Mouse (Mus musculus): ENCODE results near the gene Slc25a20.
"Not testable (repeated sequence)": the region's sequence is repeated elsewhere in the genome, so short reads cannot be mapped to it uniquely, and the experiment has no call there.

Slc25a20 gene

GRCm38 (mm10) chr9:108661677-108662612 lies at the start of gene Slc25a20:
Gene Slc25a20 (plus strand): TSS chr9:108662088.
- peak; percentile 90 for DNase-seq (ENCODE audit: low read depth)

- DNase-seq (ENCODE audit: low read depth): no peak
Measured at GRCm38 (mm10) chr9:108617301-108617700, 44.6 kb upstream of the Slc25a20 start.

GRCm38 (mm10) chr9:108626498-108626897 lies 35.4 kb upstream of the Slc25a20 start:
- no peak for DNase-seq (ENCODE audit: low read depth)

- no peak for DNase-seq (ENCODE audit: low read depth)
Measured at GRCm38 (mm10) chr9:108628141-108628540, 33.7 kb upstream of the Slc25a20 start.

- no peak for DNase-seq (ENCODE audit: low read depth)
Measured at GRCm38 (mm10) chr9:108630683-108631082, 31.2 kb upstream of the Slc25a20 start.

GRCm38 (mm10) chr9:108631631-108632256 lies 30.1 kb upstream of the Slc25a20 start:
- no peak for DNase-seq (ENCODE audit: low read depth)

- no peak for DNase-seq (ENCODE audit: low read depth)
Measured at GRCm38 (mm10) chr9:108632375-108632774, 29.5 kb upstream of the Slc25a20 start.

GRCm38 (mm10) chr9:108633846-108634245 lies 28.0 kb upstream of the Slc25a20 start:
- DNase-seq (ENCODE audit: low read depth): no peak

- no peak for DNase-seq (ENCODE audit: low read depth)
Measured at GRCm38 (mm10) chr9:108635415-108635814, 26.5 kb upstream of the Slc25a20 start.

GRCm38 (mm10) chr9:108639825-108640224 lies 22.1 kb upstream of the Slc25a20 start:
- no peak for DNase-seq (ENCODE audit: low read depth)

- peak; percentile 58 for DNase-seq (ENCODE audit: low read depth)
Measured at GRCm38 (mm10) chr9:108648166-108648565, 13.7 kb upstream of the Slc25a20 start.

- peak; percentile 95 for DNase-seq (ENCODE audit: low read depth)
Measured at GRCm38 (mm10) chr9:108648611-108649560, 13.0 kb upstream of the Slc25a20 start, which contains the start of gene Arih2. Gene Arih2 (minus strand): TSS chr9:108649386.

GRCm38 (mm10) chr9:108649561-108650440 lies 12.1 kb upstream of the Slc25a20 start:
- peak; percentile 80 for DNase-seq (ENCODE audit: low read depth)

- no peak for DNase-seq (ENCODE audit: low read depth)
Measured at GRCm38 (mm10) chr9:108654566-108655464, 7.1 kb upstream of the Slc25a20 start.

- not testable (repeated sequence) for DNase-seq (ENCODE audit: low read depth)
Measured at GRCm38 (mm10) chr9:108655865-108656264, 6.0 kb upstream of the Slc25a20 start.

- DNase-seq (ENCODE audit: low read depth): peak; percentile 29
Measured at GRCm38 (mm10) chr9:108662660-108663059, 772 bp downstream of the Slc25a20 start.

- DNase-seq (ENCODE audit: low read depth): peak; percentile 50
Measured at GRCm38 (mm10) chr9:108669875-108670274, 8.0 kb downstream of the Slc25a20 start.

GRCm38 (mm10) chr9:108673151-108673550 lies 11.3 kb downstream of the Slc25a20 start:
- DNase-seq (ENCODE audit: low read depth): peak; percentile 70

- no peak for DNase-seq (ENCODE audit: low read depth)
Measured at GRCm38 (mm10) chr9:108680026-108680425, 18.1 kb downstream of the Slc25a20 start.

- DNase-seq (ENCODE audit: low read depth): no peak
Measured at GRCm38 (mm10) chr9:108686475-108686887, 24.6 kb downstream of the Slc25a20 start.
